Mouse (Mus musculus): ENCODE measurements around the gene Haus6. TPM values are rescaled to one million over a fixed set of nuclear protein-coding genes. Genes with fewer than 3 reads are reported as not detected.
A peak's percentile ranks its signal among the peaks of the same experiment; 100 is the strongest.
"Not testable (repeated sequence)": the region's sequence is repeated elsewhere in the genome, so short reads cannot be mapped to it uniquely, and the experiment has no call there.

Gene Haus6
- polyA plus RNA-seq, 1 experiment from 2014 or later = 30.7 TPM

- 72% methylated on average over 3 of the region's 5 CpGs for WGBS
- not testable (repeated sequence) for H3K4me1 ChIP-seq (ENCODE audit: control insufficient read depth, insufficient read depth, low read length); H3K9ac ChIP-seq (ENCODE audit: low read length)
These were observed 20.7 kb upstream of the Haus6 start for GRCm38 (mm10) chr4:86632556-86632955.

GRCm38 (mm10) chr4:86631831-86632230 is 20.0 kb upstream of the Haus6 start:
- WGBS = 9% methylated on average over 4 of the region's 4 CpGs
- no peak overlapping the region for H3K27ac ChIP-seq (replicated peaks; ENCODE audit: low read depth, low read length)
- no peak for ATAC-seq (ENCODE audit: insufficient number of reproducible peaks, low FRiP score, low TSS enrichment, low read depth)

More at GRCm38 (mm10) chr4:86632556-86632955, 20.7 kb upstream of the Haus6 start:
- H3K4me2 ChIP-seq (ENCODE audit: low read depth, severe bottlenecking); DNase-seq (ENCODE audit: low spot score); ATAC-seq (ENCODE audit: insufficient number of reproducible peaks, low FRiP score, low TSS enrichment, low read depth); H3K27ac ChIP-seq (replicated peaks; ENCODE audit: low read depth, low read length); H3K27me3 ChIP-seq (ENCODE audit: control insufficient read depth, insufficient read depth, low read length); H3K4me3 ChIP-seq (ENCODE audit: low read depth, low read length); H3K9me3 ChIP-seq (ENCODE audit: control insufficient read depth, low read length); H3K36me3 ChIP-seq (ENCODE audit: control insufficient read depth, insufficient read depth, low read length): not testable (repeated sequence)

DNA sequence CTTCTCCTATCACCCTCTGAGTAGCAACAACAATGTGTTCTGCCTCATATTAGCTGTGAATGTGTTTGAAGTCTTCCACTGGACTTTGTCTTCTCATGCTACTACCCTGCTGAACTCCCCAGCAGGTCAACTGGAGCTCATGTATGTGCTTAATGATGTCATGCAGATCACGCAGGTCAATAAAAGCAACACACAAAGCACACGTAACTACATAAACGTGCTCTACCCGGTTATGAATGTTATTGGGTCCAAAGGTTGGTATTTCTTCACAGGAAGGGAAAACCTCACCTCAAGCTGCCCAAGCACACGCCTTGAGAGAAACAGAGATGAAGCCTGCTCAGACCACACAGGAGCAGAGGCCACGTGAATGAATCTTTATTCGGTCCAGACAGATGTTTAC is 14.6 kb upstream of the Haus6 start:
- ATAC-seq (ENCODE audit: insufficient number of reproducible peaks, low FRiP score, low TSS enrichment, low read depth); H3K4me3 ChIP-seq (ENCODE audit: low read depth, low read length); H3K4me1 ChIP-seq (ENCODE audit: control insufficient read depth, insufficient read depth, low read length); H3K36me3 ChIP-seq (ENCODE audit: control insufficient read depth, insufficient read depth, low read length); H3K27me3 ChIP-seq (ENCODE audit: control insufficient read depth, insufficient read depth, low read length); H3K9me3 ChIP-seq (ENCODE audit: control insufficient read depth, low read length); H3K9ac ChIP-seq (ENCODE audit: low read length); H3K4me2 ChIP-seq (ENCODE audit: low read depth, severe bottlenecking); DNase-seq (ENCODE audit: low spot score); H3K27ac ChIP-seq (replicated peaks; ENCODE audit: low read depth, low read length): not testable (repeated sequence)
- 85% methylated on average over 7 of the region's 7 CpGs for WGBS

More at GRCm38 (mm10) chr4:86631831-86632230, 20.0 kb upstream of the Haus6 start:
- H3K27me3 ChIP-seq (ENCODE audit: control insufficient read depth, insufficient read depth, low read length) = no peaks in the 10 kb centered on the region
- H3K4me1 ChIP-seq (ENCODE audit: control insufficient read depth, insufficient read depth, low read length) = peaks cover 5% of the 10 kb centered on the region; the same call in 1 of the 2 replicates
- H3K36me3 ChIP-seq (ENCODE audit: control insufficient read depth, insufficient read depth, low read length) = no peaks in the 10 kb centered on the region
- no peaks in the 10 kb centered on the region for H3K9me3 ChIP-seq (ENCODE audit: control insufficient read depth, low read length)
- no peak overlapping the region for H3K4me3 ChIP-seq (ENCODE audit: low read depth, low read length)
- no peak overlapping the region for H3K4me2 ChIP-seq (ENCODE audit: low read depth, severe bottlenecking)
- DNase-seq (ENCODE audit: low spot score) = peak; percentile 37
- no peak overlapping the region for H3K9ac ChIP-seq (ENCODE audit: low read length)

GRCm38 (mm10) chr4:86625463-86625862 is 13.6 kb upstream of the Haus6 start:
- Histone ChIP-seq H3K4me3 (ENCODE audit: low read depth, low read length) (no peak overlapping the region), H3K36me3 (ENCODE audit: control insufficient read depth, insufficient read depth, low read length) (no peaks in the 10 kb centered on the region), H3K4me2 (ENCODE audit: low read depth, severe bottlenecking) (no peak overlapping the region), H3K9ac (ENCODE audit: low read length) (no peak overlapping the region), H3K9me3 (ENCODE audit: control insufficient read depth, low read length) (no peaks in the 10 kb centered on the region), H3K27me3 (ENCODE audit: control insufficient read depth, insufficient read depth, low read length) (no peaks in the 10 kb centered on the region), H3K4me1 (ENCODE audit: control insufficient read depth, insufficient read depth, low read length) (no peaks in the 10 kb centered on the region), H3K27ac (replicated peaks; ENCODE audit: low read depth, low read length) (no peak overlapping the region)
- DNase-seq (ENCODE audit: low spot score) (no peak), ATAC-seq (ENCODE audit: insufficient number of reproducible peaks, low FRiP score, low TSS enrichment, low read depth) (no peak)
- 85% methylated on average over 5 of the region's 5 CpGs for WGBS

- H3K27ac ChIP-seq (replicated peaks; ENCODE audit: low read depth, low read length); H3K36me3 ChIP-seq (ENCODE audit: control insufficient read depth, insufficient read depth, low read length); H3K27me3 ChIP-seq (ENCODE audit: control insufficient read depth, insufficient read depth, low read length); DNase-seq (ENCODE audit: low spot score); H3K4me3 ChIP-seq (ENCODE audit: low read depth, low read length); H3K4me2 ChIP-seq (ENCODE audit: low read depth, severe bottlenecking); H3K9ac ChIP-seq (ENCODE audit: low read length); H3K9me3 ChIP-seq (ENCODE audit: control insufficient read depth, low read length); ATAC-seq (ENCODE audit: insufficient number of reproducible peaks, low FRiP score, low TSS enrichment, low read depth); H3K4me1 ChIP-seq (ENCODE audit: control insufficient read depth, insufficient read depth, low read length): not testable (repeated sequence)
- 92% methylated on average over 1 of the region's 1 CpGs for WGBS
These were observed 10.7 kb upstream of the Haus6 start for GRCm38 (mm10) chr4:86622532-86622931.

- DNase-seq (ENCODE audit: low spot score) (no peak), ATAC-seq (ENCODE audit: insufficient number of reproducible peaks, low FRiP score, low TSS enrichment, low read depth) (no peak)
- no peak overlapping the region for H3K9ac ChIP-seq (ENCODE audit: low read length)
- no peak overlapping the region for H3K27ac ChIP-seq (replicated peaks; ENCODE audit: low read depth, low read length)
- WGBS = 73% methylated on average over 3 of the region's 3 CpGs
- no peaks in the 10 kb centered on the region for H3K36me3 ChIP-seq (ENCODE audit: control insufficient read depth, insufficient read depth, low read length)
- H3K9me3 ChIP-seq (ENCODE audit: control insufficient read depth, low read length) = no peaks in the 10 kb centered on the region
- H3K4me1 ChIP-seq (ENCODE audit: control insufficient read depth, insufficient read depth, low read length) = no peaks in the 10 kb centered on the region
- H3K4me3 ChIP-seq (ENCODE audit: low read depth, low read length) = no peak overlapping the region
- no peak overlapping the region for H3K4me2 ChIP-seq (ENCODE audit: low read depth, severe bottlenecking)
- H3K27me3 ChIP-seq (ENCODE audit: control insufficient read depth, insufficient read depth, low read length) = no peaks in the 10 kb centered on the region
These were observed 10.3 kb upstream of the Haus6 start for GRCm38 (mm10) chr4:86622116-86622515.

DNA sequence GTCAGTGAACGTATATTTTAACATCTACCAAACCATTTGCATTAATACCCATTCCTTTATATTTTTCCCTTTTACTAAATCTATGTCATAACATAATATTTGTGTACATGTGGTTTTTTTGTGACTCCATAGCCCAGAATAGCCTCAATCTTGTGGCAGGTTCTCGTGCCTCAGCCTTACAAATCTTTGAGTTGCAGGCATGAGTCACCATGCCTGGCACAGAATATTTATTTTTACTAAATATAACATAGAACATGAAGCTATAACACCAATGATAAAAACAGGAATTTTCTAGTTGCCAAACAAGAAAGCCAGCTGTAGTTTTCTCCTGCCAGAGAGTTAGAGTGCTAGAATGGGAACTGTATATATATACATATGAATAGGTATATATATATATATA is 8.7 kb upstream of the Haus6 start:
- no peak overlapping the region for H3K4me2 ChIP-seq (ENCODE audit: low read depth, severe bottlenecking)
- H3K9ac ChIP-seq (ENCODE audit: low read length) = no peak overlapping the region
- no peaks in the 10 kb centered on the region for H3K4me1 ChIP-seq (ENCODE audit: control insufficient read depth, insufficient read depth, low read length)
- 71% methylated on average over 2 of the region's 2 CpGs for WGBS
- ATAC-seq (ENCODE audit: insufficient number of reproducible peaks, low FRiP score, low TSS enrichment, low read depth) (no peak), DNase-seq (ENCODE audit: low spot score) (no peak)
- H3K9me3 ChIP-seq (ENCODE audit: control insufficient read depth, low read length) = no peaks in the 10 kb centered on the region
- no peaks in the 10 kb centered on the region for H3K36me3 ChIP-seq (ENCODE audit: control insufficient read depth, insufficient read depth, low read length)
- H3K27me3 ChIP-seq (ENCODE audit: control insufficient read depth, insufficient read depth, low read length) = no peaks in the 10 kb centered on the region
- no peak overlapping the region for H3K4me3 ChIP-seq (ENCODE audit: low read depth, low read length)
- H3K27ac ChIP-seq (replicated peaks; ENCODE audit: low read depth, low read length) = no peak overlapping the region

DNA sequence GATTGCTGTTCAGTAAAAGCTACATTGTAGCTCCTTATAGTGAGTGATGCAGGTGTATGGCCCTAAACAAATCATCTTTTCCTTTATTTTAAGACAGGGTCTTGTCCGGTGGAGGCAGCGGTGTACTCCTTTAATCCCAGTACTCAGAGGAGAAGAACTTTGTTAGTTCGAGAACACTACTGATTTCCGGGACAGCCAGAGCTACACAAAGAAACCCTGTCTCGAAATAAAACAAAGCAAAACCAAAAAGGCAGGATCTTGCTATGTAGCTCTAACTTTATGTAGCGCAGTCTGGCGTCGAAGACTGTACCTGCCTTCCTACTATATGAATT is 400 bp upstream of the Haus6 start:
- 39% methylated on average over 8 of the region's 8 CpGs for WGBS
- Histone ChIP-seq H3K4me1 (ENCODE audit: control insufficient read depth, insufficient read depth, low read length) (no peaks in the 10 kb centered on the region; the same call in 1 of the 2 replicates), H3K36me3 (ENCODE audit: control insufficient read depth, insufficient read depth, low read length) (no peaks in the 10 kb centered on the region), H3K4me2 (ENCODE audit: low read depth, severe bottlenecking) (peak overlapping the region; percentile 37), H3K9me3 (ENCODE audit: control insufficient read depth, low read length) (no peaks in the 10 kb centered on the region), H3K4me3 (ENCODE audit: low read depth, low read length) (peak overlapping the region; percentile 94), H3K27ac (replicated peaks; ENCODE audit: low read depth, low read length) (no peak overlapping the region), H3K9ac (ENCODE audit: low read length) (peak overlapping the region; percentile 27; the same call in 1 of the 2 replicates), H3K27me3 (ENCODE audit: control insufficient read depth, insufficient read depth, low read length) (no peaks in the 10 kb centered on the region)
- no peak; the same call in 1 of the 2 replicates for ATAC-seq (ENCODE audit: insufficient number of reproducible peaks, low FRiP score, low TSS enrichment, low read depth)
- no peak for DNase-seq (ENCODE audit: low spot score)

GRCm38 (mm10) chr4:86591304-86591703 is 20.6 kb downstream of the Haus6 start:
- Histone ChIP-seq H3K4me3 (ENCODE audit: low read depth, low read length) (no peak overlapping the region), H3K4me2 (ENCODE audit: low read depth, severe bottlenecking) (no peak overlapping the region), H3K4me1 (ENCODE audit: control insufficient read depth, insufficient read depth, low read length) (no peaks in the 10 kb centered on the region), H3K27me3 (ENCODE audit: control insufficient read depth, insufficient read depth, low read length) (no peaks in the 10 kb centered on the region), H3K9ac (ENCODE audit: low read length) (no peak overlapping the region), H3K27ac (replicated peaks; ENCODE audit: low read depth, low read length) (no peak overlapping the region), H3K9me3 (ENCODE audit: control insufficient read depth, low read length) (no peaks in the 10 kb centered on the region), H3K36me3 (ENCODE audit: control insufficient read depth, insufficient read depth, low read length) (peaks cover 4% of the 10 kb centered on the region; the same call in 1 of the 2 replicates)
- 94% methylated on average over 2 of the region's 2 CpGs for WGBS
- no peak for DNase-seq (ENCODE audit: low spot score)
- no peak for ATAC-seq (ENCODE audit: insufficient number of reproducible peaks, low FRiP score, low TSS enrichment, low read depth)

All from limb, embryonic 11.5 days (tissue).